Mouse (Mus musculus) common myeloid progenitor, adult 5-6 weeks (primary cell): ENCODE results near the gene Thg1l. TPM values are rescaled to one million over a fixed set of nuclear protein-coding genes. Genes with fewer than 3 reads are reported as not detected.

Experiments
- ATAC-seq: replicated peaks from 2 replicates; pipeline ENCODE4 v1.8.0; 2016; ENCODE audit warnings: low read depth, mild to moderate bottlenecking, moderate TSS enrichment, inconsistent platforms; ENCODE audit not compliant: poor library complexity, severe bottlenecking
- total RNA-seq: library from RNA; stranded (forward); fragments of 200-1000, 187-1606 nt; gene quantifications from 2 replicates; pipeline ENCODE4 v1.2.3, GENCODE M21; 2017

The Thg1l gene
- total RNA-seq, 1 experiment from 2014 or later = 21.9 TPM

DNA sequence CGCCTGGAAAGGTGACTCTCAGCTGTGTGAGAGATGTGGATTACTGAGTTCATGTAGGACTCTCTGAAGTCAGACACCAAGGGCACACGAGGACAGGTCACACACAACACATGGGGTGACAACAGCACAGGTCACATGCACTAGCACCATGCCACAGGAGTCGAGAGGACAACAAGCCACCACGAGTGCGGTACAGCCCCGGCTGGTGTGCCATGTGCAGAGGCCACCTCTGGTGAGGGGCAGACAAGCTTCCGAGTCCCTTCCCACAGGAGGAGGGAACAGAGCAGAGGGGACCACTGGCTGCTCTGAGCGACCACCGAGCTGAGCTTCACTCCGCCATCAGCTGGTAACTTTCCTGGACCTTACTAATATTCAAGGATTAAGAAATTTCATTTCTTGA, 22.5 kb downstream of the Thg1l start:
- ATAC-seq = no peak

DNA sequence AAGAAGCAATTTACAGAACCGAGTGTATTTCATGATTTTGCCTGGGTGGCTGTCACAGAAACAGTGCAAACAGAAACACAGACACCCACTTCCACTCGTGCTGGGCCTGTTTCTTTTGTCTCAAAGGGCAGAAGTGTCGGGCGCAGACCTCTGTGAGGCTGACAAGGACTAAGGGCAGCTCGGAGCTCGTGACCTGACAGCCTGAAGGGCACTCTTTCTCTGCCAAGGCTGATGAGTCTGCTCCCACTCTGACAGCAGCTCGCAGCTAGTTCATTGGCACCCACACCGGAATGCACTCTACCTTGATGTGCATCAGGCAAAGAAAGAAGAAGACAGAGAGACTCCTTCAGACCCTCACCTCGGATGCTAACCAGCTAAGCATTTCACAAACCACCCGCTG, 25.8 kb downstream of the Thg1l start:
- no peak for ATAC-seq

DNA sequence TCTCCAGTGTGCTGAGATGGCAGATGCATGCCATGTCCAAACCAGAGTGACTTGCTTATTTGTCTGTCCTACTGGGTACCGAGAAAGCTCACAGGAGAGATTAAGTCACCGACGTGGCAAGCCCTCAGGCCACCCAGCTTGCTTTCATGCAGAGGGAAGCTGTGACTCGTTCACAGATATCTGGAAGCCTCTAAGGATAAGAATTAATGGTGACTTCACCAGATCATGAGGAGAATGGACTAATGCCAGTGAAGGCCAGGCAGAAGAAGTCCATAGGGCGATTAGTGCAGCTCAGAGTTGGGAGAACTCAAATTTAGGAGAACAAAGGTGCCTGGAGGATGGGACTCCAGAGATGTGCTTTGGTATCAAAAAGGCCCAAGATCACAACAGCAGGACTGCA, 27.8 kb downstream of the Thg1l start:
- ATAC-seq = no peak

DNA sequence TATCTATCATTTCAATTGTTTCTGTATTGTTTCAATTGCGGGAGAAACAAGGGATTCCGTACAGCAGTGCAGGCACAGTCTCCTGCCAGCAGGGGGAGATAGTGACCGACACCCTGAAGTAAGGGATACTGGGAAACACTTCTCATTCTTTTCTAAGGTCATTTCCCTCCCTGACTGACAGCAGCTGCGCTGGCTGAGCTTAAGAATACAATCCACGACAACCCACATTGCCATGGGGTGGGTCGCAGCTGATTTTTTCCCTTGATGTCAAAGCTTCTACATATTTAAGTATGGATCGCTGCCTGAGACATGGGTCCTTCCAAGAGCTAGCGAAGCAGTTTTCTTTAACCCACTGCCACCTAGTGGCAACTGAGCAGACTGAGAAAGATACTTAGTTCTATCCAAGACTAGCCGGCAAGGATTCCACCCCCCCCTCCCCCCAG, 28.6 kb downstream of the Thg1l start:
- peak; percentile 94 for ATAC-seq

DNA sequence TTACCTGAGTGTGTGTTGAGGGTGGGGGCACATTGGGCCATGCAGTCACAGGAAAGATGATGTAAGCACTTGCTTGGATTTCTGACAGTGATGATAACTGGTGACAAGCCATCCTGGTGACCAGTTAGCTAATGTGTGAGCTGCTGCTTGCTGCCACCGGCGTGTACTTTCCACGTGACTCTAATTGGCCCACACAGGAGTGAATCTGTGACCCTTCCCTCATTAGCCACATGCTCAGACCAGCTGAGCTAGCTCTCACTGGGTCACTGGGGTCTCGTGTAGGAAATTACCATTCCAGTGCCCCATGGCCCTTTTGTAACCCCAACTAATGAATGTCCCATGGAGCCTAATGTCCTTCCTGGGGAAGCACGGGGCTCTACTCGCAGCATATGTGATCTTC, 29.9 kb downstream of the Thg1l start:
- no peak for ATAC-seq

DNA sequence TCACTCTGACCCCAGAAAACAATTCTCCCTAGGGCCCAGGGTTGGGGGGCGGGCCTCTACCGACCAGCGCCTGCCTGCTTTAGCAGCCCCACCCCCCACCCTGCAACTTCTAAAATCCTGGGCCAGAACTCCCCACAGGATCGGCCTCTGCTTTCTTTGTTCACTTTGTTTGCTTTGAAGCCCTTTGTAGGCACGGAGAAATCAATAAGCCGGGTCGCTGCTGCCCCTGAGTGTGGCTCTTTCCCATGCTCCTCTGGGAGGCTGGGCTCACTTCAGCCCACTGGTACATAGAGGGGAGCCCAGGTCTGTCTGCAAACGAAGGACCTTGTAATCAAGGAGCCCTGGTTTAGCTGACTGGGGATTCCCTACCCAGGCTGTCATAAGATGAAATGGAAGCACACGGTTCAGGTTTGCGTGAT, 33.8 kb downstream of the Thg1l start:
- ATAC-seq = no peak

DNA sequence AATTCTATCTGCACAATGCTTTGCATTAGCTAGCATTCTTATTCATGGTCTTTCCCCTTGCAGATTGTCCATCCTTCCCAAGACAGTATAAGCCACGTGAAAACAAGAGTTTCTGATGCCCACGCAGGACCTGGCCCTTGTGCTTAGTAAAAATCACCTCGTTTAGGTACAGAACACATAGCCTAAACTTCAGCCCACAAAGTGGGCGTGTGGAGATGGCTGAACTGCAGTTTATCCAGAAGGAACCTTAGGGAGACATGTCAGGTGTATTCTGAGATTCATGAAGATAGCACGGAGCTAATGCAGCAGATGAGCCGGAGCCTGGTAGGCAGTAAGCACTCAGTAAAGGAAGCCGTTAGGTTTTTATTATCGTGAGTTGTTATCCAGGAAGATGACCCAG, 34.3 kb downstream of the Thg1l start:
- ATAC-seq = no peak

DNA sequence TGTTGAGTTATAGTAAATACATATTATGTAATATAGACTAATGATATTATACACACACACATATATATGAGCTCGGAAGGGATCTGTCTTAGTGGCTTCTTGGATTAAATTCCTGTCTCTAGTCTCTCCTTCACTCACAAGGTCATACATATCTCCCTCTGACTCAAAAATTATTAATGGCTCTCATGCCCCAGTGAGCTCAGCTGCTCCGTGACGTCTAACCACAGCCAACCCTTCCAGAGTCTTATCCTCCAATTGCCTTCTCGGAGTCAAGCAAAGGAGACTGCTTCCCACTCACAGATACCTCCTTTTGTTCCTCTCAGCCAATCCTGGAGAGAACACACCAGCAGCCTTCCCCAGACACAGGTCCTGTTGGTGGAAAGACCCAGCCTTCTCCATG, 36.5 kb downstream of the Thg1l start:
- ATAC-seq = no peak

DNA sequence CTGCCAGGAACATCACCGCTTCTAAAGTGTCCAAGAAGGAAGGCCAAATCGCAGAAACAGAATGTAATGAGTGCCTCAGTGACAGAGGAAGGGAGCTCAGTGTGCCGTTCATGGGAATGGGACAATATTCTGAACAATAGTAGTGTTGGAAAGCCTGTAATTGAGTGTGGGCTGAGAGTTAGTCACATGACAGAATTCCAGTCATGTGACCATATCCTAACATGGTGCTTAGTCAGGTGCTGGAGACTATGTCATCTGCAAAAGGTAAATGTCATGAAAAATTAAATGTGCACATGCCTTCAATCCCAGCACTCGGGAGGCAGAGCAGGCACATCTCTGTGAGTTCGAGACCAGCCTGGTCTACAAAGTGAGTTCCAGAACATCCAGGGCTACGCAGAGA, 37.3 kb downstream of the Thg1l start:
- ATAC-seq = no peak

DNA sequence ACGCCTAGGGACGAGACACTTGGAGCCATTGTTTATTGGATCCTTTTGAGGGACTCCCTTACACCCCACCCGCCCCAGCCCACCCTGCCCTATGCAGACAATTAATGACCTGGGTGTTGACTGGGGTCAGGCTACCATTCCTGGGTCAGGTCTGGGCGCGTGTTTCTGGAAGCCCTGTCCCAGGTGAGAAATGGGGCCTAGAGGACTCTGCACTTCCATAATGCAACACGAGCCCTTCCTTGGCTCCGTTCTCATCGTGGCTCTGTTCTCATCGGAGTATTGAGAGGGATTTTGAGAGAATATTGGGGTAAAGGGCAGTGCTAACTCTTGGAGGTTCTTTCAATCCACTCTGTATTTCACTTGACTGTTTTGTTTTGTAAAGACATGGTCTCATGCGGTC, 39.1 kb downstream of the Thg1l start:
- no peak for ATAC-seq

DNA sequence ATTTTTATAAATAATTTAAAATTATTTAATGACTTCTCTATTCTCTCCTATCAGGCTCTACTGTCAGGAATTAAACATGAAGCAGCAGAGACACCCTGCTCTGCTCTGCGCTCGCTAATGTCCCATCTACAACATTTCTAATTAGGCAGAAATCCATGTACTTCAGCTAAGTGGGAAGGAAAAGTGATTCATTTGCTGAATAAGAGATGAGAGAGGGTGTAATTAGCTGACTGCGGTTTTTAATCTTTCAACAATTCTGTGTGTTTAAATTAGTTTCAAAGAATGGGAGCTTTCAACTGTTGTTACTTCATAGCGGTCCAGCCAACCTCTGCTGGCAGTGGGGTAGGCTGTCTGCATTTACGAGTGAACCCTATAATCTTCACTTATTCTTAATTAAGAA, 44.6 kb downstream of the Thg1l start:
- ATAC-seq = no peak

DNA sequence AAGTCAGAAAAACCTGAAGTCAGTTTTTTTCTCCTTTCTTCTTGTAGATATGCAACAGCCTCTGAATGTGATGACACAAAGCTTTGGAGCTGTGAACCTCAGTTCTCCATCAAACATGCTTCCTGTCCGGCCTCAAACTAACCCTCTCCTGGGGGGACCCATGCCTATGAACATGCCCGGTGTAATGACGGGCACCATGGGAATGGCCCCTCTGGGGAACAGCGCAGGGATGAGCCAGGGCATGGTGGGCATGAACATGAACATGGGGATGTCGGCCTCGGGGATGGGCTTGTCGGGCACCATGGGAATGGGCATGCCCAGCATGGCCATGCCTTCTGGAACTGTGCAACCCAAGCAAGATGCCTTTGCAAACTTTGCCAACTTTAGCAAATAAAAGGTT, 46.4 kb downstream of the Thg1l start:
- no peak for ATAC-seq

DNA sequence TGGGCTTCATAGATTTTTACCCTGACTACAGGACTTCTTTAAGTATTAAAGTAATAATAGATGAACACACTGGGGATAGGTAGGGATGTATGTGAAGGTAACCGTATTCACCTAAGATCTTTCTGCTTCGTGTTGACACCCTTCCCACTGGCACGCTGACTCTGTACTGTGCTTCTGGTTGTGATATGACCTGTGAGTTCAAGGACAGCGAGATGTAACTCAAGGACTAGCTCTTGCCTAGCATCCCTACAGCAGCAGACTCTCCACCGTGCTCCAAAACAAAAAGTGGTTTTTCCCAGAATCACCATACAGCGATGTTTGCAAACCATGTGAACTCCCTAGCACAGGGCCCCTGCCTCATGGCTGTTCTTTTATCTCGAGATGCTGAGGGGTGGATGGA, 47.2 kb downstream of the Thg1l start:
- ATAC-seq = no peak

DNA sequence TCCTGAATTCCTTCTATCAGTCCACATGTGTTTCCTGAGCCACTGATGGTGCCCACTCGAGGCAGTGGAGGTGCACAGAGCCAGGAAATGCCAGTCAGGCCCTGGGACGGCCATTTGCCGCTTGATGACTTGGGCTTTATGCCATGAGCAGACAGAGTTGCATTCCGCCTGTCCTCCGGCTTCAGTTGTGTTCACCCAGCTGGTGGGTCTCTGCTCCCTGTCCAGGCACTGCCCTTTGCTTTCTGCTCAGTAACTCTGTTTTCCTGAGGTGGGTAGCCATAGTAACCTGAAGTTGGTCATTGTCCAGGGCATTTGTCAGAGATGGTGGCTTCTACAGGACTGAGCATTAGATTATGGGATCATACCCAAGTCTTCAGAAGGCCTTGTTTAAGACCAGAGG, 48.0 kb downstream of the Thg1l start:
- no peak for ATAC-seq

DNA sequence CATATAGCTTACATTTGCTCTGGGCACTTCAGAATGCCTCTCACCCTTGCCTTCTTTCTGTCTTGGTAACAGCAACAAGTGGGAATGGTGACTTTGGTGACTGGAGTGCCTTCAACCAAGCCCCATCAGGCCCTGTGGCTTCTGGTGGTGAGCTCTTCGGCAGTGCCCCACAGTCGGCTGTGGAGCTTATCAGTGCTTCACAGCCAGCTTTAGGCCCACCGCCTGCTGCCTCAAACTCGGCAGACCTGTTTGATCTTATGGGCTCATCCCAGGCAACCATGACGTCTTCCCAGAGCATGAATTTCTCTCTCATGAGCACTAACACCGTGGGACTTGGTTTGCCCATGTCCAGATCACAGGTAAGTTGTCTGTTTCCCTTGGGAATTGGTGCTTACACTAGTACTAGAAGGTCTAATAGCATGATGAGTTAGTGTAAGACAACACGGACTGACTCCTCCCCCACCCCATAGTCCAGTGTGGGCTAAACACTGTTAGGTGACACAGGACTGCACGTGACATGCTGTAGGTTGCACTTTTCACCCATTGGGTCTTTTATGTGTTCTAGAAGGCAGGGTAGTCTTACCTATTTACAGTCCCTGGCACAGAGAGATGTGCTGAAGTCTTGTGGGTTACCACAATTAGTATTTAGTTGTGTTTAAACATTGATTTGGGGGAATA, 49.0 kb downstream of the Thg1l start:
- ATAC-seq = peak; percentile 54; the same call in 1 of the 2 replicates

DNA sequence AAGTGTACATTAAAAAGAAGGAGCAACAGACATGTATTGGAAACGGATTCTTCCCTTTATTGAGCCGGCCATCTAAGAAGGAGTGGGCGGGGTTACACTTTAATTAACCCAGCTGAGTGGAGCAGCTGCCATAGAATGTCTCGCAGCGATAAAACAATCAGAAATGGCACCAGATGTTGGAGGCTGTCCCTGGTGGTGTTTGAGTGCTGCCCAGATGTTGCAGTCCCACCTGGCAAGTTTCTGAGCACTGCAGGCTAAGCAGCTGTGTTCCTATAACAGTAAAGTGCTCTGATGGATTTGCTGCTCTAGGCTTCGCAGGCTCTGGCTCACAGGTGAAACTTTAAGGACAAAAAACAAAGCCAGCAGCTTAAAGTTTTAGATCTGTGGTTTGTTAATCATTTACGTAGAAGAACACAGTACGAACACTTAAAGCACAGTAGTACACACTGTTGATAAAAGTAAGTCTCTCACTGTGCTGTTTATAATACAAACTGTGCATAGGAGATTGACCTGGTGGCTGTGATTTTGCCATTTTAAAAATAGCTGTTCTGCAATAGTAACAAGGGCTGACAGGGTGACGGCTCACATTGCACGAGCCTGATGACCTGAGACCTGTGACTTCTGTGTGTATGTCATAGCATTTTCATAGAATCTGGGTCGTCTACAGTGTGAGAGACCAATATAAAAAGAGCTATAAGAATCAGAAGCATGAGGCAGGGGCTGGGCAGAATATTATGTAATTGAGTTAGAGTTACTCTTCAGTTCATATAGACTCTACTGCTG, 54.9 kb downstream of the Thg1l start:
- no peak for ATAC-seq

DNA sequence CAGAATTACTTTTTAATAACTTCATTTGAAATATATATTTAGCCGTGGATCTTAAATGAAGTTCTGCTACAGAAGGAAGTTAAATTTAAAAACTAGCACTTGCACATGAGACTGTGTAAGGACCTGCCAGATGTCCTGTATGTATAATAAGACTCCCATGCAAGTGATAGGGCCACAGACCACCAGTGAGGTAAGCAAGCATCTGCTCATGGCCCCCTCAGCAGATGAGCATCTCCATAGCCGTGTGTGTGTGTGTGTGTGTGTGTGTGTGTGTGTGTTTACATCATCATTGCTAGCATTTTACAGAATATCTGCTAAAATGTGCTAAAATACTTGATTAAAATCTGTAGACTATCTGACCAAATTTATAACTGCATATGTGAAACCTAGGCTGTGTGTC, 57.9 kb downstream of the Thg1l start:
- no peak for ATAC-seq

Other genes starting within 250 kb of the Thg1l start
- gene Clint1, start 103.4 kb downstream of the Thg1l start, total RNA-seq = 157 and 188 TPM in 2 replicates
- gene Lsm11, start 10.6 kb downstream of the Thg1l start, total RNA-seq = 3.2 and 4.1 TPM in 2 replicates
- not detected in 2 replicates for gene Sox30, start 24.8 kb upstream of the Thg1l start, total RNA-seq
- 10.3 and 24.3 TPM in 2 replicates for gene Gm12166, start 96.8 kb upstream of the Thg1l start, total RNA-seq
- gene Adam19, start 100.5 kb upstream of the Thg1l start, total RNA-seq = 0.14 TPM in 1 of 2 replicates, not detected in the other
- not detected in 2 replicates for gene Nipal4, start 211.0 kb upstream of the Thg1l start, total RNA-seq